Mouse (Mus musculus): ENCODE measurements around the gene Ddah1.
"Not testable (repeated sequence)": the region's sequence is repeated elsewhere in the genome, so short reads cannot be mapped to it uniquely, and the experiment has no call there.

Gene Ddah1

DNA sequence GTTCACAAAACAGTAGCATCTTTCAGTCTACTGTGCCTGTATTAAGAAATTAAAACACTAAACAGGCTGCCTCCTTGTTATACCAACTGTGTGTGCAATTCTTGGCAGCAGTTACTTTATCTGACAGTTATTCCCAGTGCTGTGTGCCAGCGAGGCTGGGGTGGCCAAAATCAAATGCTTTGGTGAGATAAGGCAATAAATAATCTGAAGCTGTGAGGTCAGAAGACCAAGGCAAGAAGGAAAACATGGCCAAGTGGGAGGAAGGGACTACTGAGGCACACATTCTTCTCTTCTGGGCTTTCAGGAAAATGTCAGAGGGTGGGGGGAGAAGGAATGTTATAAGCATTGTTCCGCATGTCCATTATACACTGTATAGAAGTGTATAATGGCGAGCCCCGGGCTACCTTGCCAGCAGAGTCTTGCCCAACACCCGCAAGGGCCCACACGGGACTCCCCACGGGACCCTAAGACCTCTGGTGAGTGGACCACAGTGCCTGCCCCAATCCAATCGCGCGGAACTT is 106.3 kb downstream of the Ddah1 start:
- no peak for DNase-seq (ENCODE audit: low spot score)

DNA sequence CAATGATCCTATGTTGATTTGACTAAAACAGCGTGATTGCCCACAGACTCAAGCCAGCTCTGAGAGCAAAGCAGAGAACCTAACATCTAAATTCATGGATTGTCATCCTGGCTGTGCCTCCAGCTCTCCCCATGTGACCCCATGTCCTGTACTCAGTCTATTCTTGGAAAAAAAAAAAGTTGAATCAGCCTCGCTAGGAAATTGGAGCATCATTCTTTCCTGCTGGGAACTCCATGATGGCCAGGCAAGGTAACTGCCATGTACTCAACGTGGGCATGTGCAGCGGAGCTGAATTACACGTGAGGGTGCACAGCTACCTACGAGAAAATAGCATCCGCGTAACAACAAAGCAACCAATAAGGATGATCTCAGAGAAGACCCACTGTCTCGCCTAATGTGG is 114.2 kb downstream of the Ddah1 start:
- no peak for DNase-seq (ENCODE audit: low spot score)

DNA sequence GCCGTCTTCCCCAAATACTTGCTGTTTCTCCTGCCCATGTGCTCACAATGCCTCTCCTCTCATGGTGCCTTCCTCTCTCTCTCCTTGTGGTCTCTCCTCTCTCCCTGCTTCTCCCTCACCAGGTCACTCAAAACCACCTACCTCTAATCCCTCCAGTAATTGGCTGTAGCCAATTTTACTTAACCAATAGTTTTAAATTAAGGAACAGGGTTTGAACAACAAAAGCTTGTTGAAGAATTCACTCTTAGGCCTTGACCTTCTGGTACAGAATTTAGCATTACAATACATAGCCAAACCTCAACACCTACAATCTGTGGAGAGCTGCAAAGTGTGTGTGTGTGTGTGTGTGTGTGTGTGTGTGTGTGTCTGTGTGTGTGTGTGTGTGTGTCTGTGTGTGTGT is 114.8 kb downstream of the Ddah1 start:
- DNase-seq (ENCODE audit: low spot score): no peak

DNA sequence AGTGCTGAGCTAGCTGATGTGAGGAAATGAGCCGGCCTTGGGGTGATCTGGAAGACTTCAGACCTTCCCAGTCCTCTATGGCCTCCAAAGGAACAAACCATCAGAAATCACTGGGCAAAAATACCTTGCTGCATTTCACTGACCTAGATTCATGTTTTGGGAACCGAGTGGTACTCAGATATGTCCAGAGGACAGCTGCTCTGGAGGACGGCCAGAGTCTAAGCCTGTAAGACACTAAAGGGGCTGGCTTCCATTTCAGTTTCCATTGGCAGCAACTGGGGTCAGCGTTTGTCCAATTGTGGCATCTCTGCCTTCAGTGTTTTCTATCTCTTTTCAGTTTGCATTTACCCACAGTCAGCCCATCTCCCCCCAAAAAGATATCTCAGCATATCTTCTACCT is 115.7 kb downstream of the Ddah1 start:
- no peak for DNase-seq (ENCODE audit: low spot score)

DNA sequence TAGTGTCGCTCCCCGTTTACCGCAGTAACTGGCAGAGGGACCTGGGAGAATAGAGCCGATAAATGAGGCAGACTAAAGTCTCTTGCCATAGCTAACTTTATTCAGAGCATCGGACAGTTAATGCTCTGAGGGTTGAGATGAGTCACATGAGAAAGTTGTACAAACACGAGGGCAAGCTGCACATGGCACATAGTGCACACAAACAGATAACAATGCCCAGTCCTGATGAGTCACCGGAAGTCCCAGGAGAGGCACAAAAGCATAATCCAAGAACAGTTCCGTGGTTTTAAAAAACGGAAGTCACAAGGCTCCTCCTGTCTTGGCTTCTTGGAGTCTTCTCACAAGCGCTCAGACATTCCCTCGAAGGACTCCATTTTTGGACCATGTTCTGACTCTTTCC is 117.6 kb downstream of the Ddah1 start:
- DNase-seq (ENCODE audit: low spot score): no peak

DNA sequence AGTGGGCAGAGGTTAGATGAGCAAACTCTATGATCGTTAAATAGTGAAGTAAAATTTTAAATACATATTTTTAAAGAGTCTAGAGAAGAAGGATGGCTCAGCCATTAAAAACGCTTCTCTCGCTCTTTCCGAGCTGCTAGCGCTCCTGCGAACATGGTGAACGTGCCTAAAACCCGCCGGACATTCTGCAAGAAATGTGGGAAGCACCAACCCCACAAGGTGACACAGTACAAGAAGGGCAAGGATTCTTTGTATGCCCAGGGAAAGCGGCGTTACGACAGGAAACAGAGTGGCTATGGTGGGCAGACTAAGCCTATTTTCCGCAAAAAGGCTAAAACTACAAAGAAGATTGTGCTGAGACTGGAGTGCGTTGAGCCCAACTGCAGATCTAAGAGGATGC is 120.4 kb downstream of the Ddah1 start:
- not testable (repeated sequence) for DNase-seq (ENCODE audit: low spot score)

DNA sequence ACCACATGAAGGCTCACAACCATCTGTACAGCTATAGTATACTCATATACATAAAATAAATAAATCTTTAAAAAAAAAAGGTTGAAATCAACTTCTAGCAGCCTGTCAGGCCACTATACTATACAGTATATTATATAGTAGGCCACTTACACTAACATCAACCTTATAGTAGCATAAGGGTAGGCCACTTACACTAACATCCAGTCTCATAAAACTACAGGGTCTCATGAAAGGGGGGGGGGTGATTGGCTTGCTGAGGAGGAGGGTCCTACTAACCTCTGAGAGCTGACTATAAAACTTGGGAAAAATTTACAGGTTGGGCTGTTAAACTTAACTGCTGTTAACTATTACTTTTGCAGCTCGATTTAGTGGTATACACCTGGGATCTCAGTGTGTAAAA is 121.9 kb downstream of the Ddah1 start:
- no peak for DNase-seq (ENCODE audit: low spot score)

DNA sequence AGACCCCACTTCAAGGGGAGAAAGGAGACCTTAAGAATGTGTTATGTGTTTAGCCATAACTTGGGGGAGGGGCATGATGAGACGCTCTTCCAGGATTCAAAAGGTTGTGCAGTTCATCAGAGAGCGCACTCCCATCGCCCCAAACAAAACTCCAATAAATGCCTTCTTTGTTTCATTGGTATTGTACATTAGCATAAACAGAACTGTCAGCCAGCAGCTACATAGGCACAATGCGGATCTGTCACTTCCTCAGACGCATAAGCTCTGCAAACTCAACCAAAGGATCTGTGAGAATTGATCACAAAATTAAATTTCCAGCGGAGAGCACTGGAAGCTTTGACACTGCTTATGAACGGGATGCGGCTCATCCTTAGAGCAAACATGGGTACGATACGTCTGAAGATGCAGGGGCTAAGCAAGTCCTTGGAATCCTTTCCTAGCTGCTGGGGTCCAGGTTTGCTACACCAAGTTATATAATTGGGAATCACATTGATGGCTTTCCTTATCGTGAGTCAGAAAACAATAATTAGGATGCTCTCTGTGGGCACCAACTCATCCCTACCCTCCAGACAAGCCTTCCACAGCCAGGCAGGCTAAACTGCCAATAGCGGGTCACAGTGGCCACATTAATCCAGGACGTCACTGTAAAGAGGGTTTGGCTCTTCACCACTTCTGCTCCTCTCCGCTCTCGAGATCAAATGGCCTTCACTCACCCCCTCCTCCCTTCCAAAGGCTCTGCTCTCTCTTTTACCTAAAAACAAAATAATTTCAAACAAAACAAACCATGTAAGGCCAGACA is 123.8 kb downstream of the Ddah1 start:
- no peak for DNase-seq (ENCODE audit: low spot score)

DNA sequence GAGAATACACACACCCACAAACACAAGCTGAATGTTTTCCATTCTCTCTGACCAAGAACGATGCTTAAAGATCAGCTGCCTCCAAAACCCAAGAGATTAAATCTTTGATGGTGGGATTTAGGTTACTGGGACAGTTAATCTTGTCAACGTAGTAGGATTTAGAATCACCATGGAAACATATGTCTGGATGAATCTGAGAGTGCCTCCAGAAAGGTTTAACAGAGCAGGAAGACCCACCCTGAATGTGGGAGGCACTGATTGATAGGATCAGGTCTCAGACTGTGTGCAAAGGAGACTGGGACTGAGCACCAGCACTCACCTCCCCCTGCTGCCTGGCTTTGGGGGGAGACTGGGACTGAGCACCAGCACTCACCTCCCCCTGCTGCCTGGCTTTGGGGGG is 124.8 kb downstream of the Ddah1 start:
- DNase-seq (ENCODE audit: low spot score): no peak

DNA sequence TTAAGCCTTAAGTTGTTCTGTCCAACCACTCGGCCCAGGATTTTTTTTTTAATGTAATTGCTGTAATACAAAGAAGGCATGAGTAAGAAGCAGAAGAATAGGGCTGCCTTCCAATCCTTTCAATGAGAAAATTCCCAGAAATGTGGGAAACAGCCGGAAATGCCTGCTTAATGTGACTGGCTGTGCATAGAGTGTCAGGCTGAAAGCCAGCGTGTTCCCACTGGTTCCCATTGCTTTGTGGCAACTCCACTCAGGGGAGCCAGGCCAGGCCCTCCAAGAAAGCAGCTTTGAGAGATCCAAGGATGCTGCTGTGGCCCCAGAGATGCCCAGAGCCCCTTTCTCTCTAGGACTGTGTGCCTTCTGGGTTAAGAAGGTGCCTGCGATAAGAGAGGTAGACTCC is 126.9 kb downstream of the Ddah1 start:
- DNase-seq (ENCODE audit: low spot score): no peak

DNA sequence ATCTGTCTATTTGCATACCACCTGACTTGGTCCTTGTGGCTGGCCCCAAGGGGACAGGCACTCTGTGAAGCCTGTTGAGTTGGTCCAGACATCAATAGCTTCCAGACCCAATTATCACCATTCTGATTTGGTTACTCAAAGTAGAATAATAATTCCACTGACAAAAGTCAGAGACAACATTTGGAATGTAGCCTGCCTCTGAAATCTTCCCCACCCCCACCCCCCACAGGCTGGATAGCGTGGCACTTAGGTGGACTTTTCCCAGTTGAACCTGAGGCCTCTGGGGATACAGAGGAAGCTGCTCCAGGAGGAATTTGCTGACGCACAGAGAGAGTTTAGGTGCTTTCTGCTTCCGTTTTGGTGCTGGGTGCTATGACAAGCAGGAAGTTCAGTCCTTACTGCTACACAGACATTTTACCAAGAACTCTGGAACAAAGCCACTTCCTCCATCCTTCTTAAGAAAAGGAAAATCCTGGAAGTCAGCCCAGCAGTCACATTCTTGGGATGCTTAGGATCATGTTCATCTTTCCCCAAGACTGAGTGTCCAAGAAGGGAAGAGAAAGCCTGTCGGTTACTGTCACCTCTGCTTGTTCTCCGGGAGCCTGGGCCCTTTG is 127.5 kb downstream of the Ddah1 start:
- no peak for DNase-seq (ENCODE audit: low spot score)

DNA sequence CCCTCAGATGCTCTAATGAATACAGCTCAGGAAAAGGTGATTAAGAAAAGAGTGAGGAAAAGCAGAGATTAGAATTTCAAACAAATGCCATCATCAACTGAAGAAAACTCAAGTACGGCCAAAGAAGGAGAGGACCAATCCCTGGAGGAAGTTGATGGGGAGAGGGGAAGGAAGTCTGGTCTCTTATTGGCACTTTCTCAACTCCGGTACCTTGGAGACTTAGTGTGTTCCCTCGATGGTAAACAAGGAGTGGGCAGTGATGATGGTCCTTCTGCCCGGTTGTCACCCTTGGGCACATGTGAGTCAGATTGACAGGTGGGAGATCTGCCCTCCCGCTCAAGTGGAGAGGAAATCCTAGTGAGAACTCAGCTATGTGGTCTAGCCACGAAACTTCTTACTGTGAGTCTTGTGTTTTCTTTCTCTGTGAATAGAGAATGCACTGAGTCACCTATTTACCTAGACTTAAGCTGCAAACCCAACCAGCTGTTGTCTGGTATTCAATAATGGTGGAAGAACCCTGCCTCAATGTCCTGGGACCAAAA is 129.0 kb downstream of the Ddah1 start:
- no peak for DNase-seq (ENCODE audit: low spot score)

DNA sequence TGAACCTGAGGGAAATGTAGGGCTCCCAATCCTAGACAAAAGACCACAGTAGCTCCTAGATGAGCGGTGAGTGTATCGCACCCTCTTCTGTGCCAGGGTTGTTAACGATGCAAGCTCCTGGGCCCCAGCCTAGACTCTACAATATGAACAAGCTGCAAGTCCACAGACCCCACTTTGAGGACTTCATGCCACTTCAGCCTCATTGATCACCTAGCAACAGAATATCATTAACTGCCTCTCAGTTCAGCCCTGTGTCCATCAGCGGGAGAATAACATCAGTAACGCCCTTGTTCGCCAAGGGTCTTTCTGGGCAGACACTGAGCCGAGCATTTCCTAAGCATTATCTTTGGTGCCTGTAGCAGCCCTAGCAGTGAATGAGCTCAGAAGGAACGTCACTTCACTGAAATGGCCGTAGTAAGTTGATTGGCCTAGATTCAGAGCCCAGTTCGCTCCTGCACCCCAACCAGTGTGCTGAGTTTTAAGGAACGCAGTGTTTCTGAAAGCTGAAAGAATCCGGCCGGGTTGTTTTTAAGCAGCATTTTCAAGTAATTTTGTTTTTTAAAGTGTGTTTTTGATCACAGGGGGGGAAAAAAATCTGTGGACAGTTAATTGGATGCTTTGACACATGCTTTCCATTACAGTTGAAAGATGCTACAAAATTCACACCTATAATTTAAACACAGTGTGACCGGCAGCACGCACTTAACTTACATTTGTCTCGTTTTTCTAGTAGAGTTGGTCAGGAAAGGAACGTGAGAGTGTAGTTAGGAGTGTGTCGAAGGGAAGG is 132.1 kb downstream of the Ddah1 start:
- no peak for DNase-seq (ENCODE audit: low spot score)

DNA sequence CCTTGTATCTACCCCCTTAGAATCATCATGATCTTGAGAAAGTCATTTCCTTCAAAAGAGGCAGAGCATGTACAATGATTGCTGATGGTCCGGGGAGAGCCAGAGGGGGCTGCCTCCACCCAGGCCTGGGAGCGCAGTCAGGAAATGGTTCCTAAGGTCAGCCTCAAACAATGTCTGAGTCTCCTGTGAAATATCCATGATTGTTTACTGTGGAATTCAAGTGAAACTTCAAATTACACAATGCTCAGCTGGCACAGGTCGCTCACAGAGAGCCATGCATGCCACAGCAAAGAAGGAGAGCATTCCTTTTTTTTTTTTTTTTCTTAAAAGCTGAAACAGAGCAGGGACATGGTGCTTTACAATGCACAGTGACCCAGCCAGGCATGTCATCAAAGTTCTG is 134.0 kb downstream of the Ddah1 start:
- no peak for DNase-seq (ENCODE audit: low spot score)

DNA sequence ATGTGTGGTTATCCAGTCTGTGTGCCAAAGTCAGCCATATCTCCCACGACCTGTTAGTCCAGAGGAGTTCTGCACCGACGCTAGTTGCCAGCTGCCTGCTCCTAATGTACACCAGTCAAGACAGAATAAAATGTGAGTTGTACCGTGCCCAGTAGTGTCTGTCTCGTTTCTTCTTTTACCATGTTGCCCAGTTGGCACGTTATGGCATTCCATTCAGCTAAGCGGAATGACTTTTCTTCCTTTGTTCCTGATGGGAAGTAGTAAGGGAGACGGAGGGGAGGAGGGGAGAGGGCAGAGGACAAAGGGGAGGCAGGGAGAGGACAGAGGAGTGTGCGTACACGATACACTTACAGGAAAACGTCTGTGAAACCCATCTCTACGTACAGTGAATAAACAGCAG is 135.7 kb downstream of the Ddah1 start:
- DNase-seq (ENCODE audit: low spot score): no peak

DNA sequence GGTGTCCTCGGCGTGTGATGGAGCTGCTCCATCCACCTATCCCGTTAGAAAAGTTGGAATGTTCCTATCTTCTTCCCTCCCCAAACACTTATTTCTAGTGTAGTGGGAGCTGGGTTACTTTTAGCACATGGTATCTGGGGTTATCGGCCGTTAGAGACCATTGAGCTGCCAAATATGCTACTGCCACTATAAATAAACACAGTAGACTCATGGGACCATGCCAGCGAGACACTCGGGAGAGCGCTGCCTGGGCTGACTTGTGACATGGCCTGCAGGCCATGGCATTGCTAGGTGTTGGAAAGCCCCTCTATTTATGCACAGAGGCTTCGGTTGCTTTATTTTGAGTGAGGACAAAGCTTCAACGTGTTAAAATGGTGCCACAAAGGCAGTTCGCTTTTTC is 139.3 kb downstream of the Ddah1 start:
- DNase-seq (ENCODE audit: low spot score): no peak

DNA sequence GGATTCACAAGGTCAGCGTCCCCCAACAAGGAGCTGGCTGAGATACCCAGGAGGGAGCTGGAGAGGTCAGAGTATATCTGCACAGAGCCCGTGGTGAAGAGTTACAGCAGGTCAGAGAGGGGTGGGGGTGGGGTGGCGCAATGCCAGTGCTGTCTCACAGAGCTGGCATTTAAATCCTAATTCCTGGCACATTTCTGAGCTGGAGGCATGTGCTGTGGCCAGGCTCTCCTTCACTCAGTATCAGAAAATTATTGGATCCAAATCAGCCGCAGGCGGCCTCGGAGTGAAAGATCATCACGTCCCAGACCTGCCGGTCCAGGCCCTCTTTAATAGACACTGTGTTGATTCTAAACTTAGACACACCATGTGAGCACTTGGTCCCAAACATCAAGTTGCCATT is 141.4 kb downstream of the Ddah1 start:
- DNase-seq (ENCODE audit: low spot score): no peak

DNA sequence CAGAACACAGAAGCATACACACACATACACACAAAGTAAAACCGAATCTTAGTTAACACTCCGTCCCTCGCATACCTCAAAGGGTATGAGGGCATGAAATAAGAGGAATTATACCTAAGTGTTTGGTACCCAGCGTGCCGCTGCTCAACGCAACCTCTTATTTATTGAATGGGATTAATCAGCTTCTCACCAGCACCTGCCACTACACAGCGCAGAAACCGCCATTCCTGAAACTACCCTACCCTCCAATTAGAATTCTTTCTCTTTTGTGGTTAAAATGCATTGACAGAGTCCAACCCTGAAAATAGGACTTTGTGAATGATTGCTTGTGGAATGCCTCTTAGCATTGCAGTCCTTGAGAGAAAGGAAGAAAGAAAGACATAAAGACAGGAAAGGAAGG is 145.1 kb downstream of the Ddah1 start:
- DNase-seq (ENCODE audit: low spot score): no peak

DNA sequence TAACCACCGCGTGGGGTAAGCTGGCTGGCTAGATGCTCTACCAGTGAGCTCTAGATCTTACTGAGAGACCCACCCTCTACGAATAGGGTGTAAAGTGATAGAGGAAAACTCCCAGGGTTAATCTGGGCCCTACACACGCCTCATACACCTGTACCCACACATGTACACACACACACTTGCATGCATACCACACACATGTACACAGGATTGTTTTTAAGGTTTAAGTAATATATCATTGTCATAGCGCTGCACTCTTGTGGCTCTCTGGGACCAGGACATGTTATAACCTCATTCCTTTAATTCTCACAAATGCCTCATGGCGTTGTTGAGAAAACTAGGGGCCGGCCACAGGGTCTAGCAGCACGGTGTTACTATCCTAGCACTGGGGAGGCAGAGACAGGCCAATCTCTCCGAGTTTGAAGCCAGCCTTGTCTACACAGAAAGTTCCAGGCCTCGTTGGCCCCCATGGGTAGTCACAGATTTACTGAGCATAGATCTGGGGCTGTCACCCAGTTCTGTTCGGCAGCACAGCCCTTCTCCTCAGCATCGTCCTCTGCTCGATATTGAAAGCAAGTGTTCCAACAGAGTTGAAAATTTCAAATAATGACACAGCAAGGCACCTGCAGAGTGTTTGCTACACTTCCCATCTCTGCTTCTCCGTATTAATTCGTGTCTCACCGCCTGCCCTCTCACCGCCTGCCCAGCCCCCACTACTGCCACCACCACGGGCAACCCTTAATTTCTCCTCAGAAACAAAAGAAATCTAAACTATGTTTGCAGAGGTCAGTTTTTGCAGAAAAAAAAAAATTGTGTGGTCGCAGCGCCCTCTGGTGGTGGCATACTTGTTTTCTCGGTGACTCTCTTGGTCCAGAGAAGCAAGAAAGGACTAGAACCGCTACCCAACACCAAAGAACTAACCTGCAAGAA is 146.6 kb downstream of the Ddah1 start:
- peak; percentile 48 for DNase-seq (ENCODE audit: low spot score)

DNA sequence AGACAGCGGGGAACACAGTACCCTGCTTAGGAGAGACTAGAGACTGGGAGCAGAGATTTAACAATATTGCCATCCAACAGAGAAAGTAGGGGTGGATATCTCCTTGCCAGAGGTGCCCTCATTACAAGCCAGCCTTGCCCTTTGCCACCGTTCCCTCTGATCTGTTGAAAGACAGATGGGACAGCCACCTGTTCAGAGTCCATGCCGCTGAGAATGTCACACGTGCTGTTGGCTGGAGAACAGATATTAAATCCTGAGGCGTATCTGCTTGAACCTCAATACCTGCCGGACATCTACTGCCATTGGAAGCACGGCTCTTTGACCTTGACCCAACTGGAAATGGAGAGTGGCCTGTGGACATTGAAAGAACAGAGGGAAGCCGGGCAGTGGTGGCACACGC is 148.1 kb downstream of the Ddah1 start:
- no peak for DNase-seq (ENCODE audit: low spot score)

DNA sequence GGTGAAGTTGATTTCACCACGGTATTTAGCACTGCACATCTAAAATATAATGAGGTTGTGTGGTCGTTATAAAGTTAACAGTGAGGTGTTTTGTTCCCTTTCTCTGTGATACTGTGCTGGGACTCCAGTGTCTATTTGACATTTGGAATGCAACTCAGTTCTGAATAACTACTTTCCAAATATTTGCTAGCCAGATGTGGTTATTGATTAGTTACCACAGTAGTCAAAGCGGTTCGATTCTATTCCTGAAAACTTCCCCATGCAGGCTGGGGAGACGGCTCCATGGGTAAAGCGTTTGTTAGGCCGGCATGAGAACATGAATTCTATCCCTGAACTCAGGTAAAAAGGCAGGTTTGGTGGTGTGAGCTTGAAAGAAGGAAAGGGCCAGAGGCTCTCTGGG is 154.0 kb downstream of the Ddah1 start:
- DNase-seq (ENCODE audit: low spot score): no peak

DNA sequence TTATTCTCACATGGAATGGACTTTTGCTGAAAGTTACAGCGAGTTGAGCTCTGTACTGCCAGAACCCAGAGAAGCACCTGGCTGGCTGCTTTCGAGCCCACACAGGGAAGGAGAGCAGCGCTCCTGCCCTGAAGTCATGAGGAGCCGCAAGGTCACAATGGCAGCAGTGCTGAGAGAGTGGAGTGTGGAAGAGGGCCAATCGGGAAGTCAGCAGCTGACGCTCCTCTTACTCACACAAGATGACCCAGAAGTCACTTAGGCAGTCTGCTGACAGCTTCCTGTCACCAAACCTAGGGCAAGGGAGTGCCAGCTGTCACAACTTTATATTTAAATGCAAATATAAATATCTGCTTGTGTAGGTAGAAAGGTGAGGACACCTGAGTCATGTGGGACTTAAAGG is 154.8 kb downstream of the Ddah1 start:
- DNase-seq (ENCODE audit: low spot score): no peak
